Mouse (Mus musculus): ENCODE measurements at regions not wholly inside any gene's neighbourhood (a gene's known extent, or its start where the extent isn't known, plus 50 kb on each side); places are given as distances from the start of the nearest gene placed in this dataset.

DNA sequence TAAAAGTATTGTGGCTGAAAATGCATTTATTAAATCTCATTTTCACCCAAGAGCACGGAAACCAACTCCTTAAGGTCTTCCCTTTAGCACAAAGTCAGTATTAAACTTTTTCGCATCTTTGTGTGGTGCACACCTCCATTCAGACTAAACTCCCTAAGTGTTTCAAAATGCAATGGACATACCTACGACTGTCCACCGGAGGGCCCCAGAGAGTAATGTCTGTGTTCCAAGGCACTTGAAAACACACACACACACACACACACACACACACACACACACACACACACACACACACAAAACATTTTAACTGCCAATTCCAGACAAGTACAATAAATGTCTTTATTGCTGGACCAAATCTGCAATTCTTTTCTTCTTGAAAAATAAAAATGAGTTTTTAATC is 243.7 kb downstream of the Foxa2 start:
- TF ChIP-seq CTCF (IDR thresholded peaks at IDR 0.05; ENCODE audit: control insufficient read depth, insufficient read depth, low read length) (no peak), POLR2A (IDR thresholded peaks at IDR 0.05; ENCODE audit: borderline replicate concordance, control insufficient read depth, low read depth, low read length) (no peak)
